10 mouse cellular contexts compared by ENCODE assay signal in the genomic region with DNA sequence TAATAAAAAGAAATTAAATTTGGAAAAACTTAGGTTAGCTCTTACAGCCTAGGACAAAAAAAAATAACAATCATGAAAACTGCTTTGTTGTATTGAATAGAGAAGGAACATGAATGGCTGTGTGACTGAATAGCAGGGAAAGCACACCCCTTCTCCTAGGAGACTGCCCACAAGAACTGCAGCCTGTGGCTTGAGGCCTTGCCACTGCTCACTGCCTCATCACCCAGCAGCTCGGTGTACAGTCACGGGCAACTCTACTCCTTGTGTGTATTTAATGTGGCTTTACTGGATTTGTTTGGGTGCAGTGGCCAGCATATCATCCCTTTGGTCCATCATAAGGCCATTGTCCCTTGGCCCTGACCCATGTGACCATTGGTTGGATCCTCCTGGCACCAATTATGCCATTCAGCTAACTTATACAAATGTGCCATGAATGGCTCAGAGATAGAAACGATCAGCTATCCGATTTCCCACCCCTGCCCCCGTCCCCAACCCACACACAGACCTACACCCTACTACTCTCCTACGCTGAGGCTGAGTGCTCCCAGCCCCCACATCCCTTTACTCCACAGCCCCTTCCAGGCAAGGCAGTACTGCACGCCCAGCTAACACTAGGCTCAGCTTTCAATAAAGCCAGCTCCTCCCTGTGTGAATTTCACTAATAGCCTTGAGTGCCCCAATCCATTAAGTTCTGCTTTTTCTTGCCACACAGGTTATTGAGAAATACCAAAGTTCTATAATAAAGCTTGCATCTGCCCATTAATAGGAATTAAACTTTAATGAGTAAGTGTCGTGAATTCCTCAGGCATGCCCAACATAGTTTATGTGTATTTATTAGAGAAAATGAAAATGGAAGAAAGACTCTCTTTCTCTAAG.
A peak's percentile ranks its signal among the peaks of the same experiment; 100 is the strongest.
DNase-seq lines count a peak whose midpoint lies in the region; ATAC-seq and TF ChIP-seq lines count a peak whose summit lies in the region.
"Had no signal": no experiment of that assay in that cellular context is flagged by ENCODE, and none has a peak within 500 bp of the region (broad histone marks: within the 10 kb centered on the region; RNA-seq: fewer than 3 reads in every experiment).

No protein-coding gene starts in this region.

- no peak overlapping the region for H3K9ac ChIP-seq in heart, embryonic 11.5 days (ENCODE audit: low read depth, low read length)
- H3K9ac ChIP-seq: lung, embryonic 14.5 days had no signal

- peaks cover 30% of the 10 kb centered on the region for H3K4me1 ChIP-seq in forebrain, embryonic 10.5 days
- peaks cover 30% of the 10 kb centered on the region for H3K4me1 ChIP-seq in limb, embryonic 10.5 days
- peaks cover 10% of the 10 kb centered on the region for H3K4me1 ChIP-seq in heart, embryonic 11.5 days (ENCODE audit: control insufficient read depth, insufficient read depth, low read length)

- no peaks in the 10 kb centered on the region for H3K36me3 ChIP-seq in forebrain, embryonic 10.5 days (replicated peaks)
- H3K36me3 ChIP-seq in limb, embryonic 10.5 days: no peaks in the 10 kb centered on the region
- H3K36me3 ChIP-seq in heart, embryonic 11.5 days (ENCODE audit: control insufficient read depth, insufficient read depth, low read length): no peaks in the 10 kb centered on the region

- intact Hi-C loops in gastrocnemius, postnatal 14 days (cut with DNase I; ENCODE audit: low total_unique reads): no loop called here

- no peak for TF ChIP-seq CTCF in layer of hippocampus, adult 2 months (conservative IDR thresholded peaks at IDR 0.05)

- no peaks in the 10 kb centered on the region for H3K9me3 ChIP-seq in forebrain, embryonic 10.5 days
- H3K9me3 ChIP-seq in limb, embryonic 10.5 days (replicated peaks): no peaks in the 10 kb centered on the region
- no peaks in the 10 kb centered on the region for H3K9me3 ChIP-seq in heart, embryonic 11.5 days (replicated peaks; ENCODE audit: control insufficient read depth, low read length)

- 57% methylated on average over 8 of the region's 8 CpGs for WGBS in forebrain, embryonic 10.5 days
- WGBS in limb, embryonic 10.5 days: 64% methylated on average over 8 of the region's 8 CpGs
- WGBS in heart, embryonic 11.5 days (ENCODE audit: insufficient replicate concordance): 73% methylated on average over 8 of the region's 8 CpGs

- H3K27ac ChIP-seq in layer of hippocampus, adult 2 months: peak overlapping the region; percentile 51; the same call in 1 of the 2 replicates
- H3K27ac ChIP-seq in forebrain, embryonic 10.5 days: peak overlapping the region; percentile 56; the same call in 1 of the 2 replicates
- peak overlapping the region; percentile 56 for H3K27ac ChIP-seq in limb, embryonic 10.5 days
- no peak overlapping the region for H3K27ac ChIP-seq in heart, embryonic 11.5 days (ENCODE audit: low read depth, low read length)

- no peak for DNase-seq in layer of hippocampus, adult 2 months (ENCODE audit: low spot score in 2 of 2)
- no peak for DNase-seq in layer of hippocampus, postnatal 36 days
- DNase-seq in forebrain, embryonic 10.5 days (ENCODE audit: extremely low spot score, low spot score): no peak
- no peak for DNase-seq in limb, embryonic 10.5 days (ENCODE audit: low spot score)
- DNase-seq in frontal cortex, adult 2 months (ENCODE audit: extremely low spot score in 1 of 2, low spot score in 1 of 2): no peak
- DNase-seq in gastrocnemius, postnatal 14 days: no peak
- DNase-seq: adrenal gland, postnatal 36 days; lung, embryonic 14.5 days had no signal

- no peak overlapping the region for H3K4me3 ChIP-seq in layer of hippocampus, adult 2 months
- H3K4me3 ChIP-seq in forebrain, embryonic 10.5 days: no peak overlapping the region
- no peak overlapping the region for H3K4me3 ChIP-seq in limb, embryonic 10.5 days
- no peak overlapping the region for H3K4me3 ChIP-seq in heart, embryonic 11.5 days (ENCODE audit: low read depth, low read length)

- H3K27me3 ChIP-seq in forebrain, embryonic 10.5 days (ENCODE audit: poor library complexity, severe bottlenecking): no peaks in the 10 kb centered on the region
- no peaks in the 10 kb centered on the region for H3K27me3 ChIP-seq in limb, embryonic 10.5 days (ENCODE audit: low read depth, poor library complexity, severe bottlenecking)
- H3K27me3 ChIP-seq in heart, embryonic 11.5 days (ENCODE audit: control insufficient read depth, insufficient read depth, low read length): no peaks in the 10 kb centered on the region

- ATAC-seq in monocyte, adult 5-6 weeks (replicated peaks; ENCODE audit: insufficient number of reproducible peaks, low FRiP score, low TSS enrichment, poor library complexity, severe bottlenecking): peak; percentile 75
- no peak for ATAC-seq in heart, embryonic 11.5 days (replicated peaks; ENCODE audit: insufficient number of reproducible peaks, low FRiP score, low TSS enrichment)

- no peak overlapping the region for H3K4me2 ChIP-seq in heart, embryonic 11.5 days
- H3K4me2 ChIP-seq: lung, embryonic 14.5 days had no signal
